8 mouse cellular contexts compared by ENCODE assay signal in the genomic region with DNA sequence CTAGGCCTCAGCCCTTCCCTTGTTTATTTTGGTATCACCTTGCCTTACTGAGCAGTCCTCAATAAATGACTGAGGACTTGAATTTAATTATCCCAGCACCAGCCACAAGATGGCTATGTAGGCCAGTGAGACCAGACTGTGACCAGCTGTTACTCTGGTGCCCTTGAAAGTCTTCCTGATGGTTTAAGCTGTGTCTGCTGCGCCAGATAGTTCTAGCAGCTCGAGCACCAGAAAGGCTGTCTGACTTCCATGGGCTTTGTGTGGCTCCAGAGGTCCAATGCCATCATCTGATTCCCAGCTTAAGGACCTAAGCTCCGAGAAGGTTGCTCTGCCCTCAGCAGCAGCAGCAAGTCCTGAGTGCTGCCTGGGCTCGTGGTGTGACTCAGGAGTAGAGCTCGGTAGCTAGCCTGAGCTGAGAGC. TPM values are rescaled to one million over a fixed set of nuclear protein-coding genes. Genes with fewer than 3 reads are reported as not detected.
A peak's percentile ranks its signal among the peaks of the same experiment; 100 is the strongest.
DNase-seq lines count a peak whose midpoint lies in the region; ATAC-seq lines count a peak whose summit lies in the region.

No protein-coding gene starts in this region.

- peak overlapping the region; percentile 30; the same call in 1 of the 2 replicates for H3K27ac ChIP-seq in intestine, embryonic 14.5 days (ENCODE audit: low read depth)
- no peak overlapping the region for H3K27ac ChIP-seq in midbrain, embryonic 11.5 days (ENCODE audit: low read depth, low read length)

- no peak overlapping the region for H3K4me2 ChIP-seq in intestine, embryonic 14.5 days (ENCODE audit: low read length)
- H3K4me2 ChIP-seq in midbrain, embryonic 11.5 days = no peak overlapping the region

- peak; percentile 60 for DNase-seq in right cerebral cortex, adult 18-20 months
- no peak for DNase-seq in right cerebral cortex, postnatal 4 days
- peak; percentile 24 for DNase-seq in c-Kit-positive CD71-negative TER-119-negative erythroid progenitor cells, embryonic 14.5 days (ENCODE audit: low read depth)
- DNase-seq in forelimb bud, embryonic 11.5 days (ENCODE audit: low read depth, low spot score) = peak; percentile 51
- peak; percentile 63 for DNase-seq in intestine, embryonic 14.5 days (ENCODE audit: low spot score)
- peak; percentile 41 to 59 for DNase-seq in left cerebral cortex, postnatal 10 days (ENCODE audit: extremely low spot score in 1 of 2, low spot score in 2 of 2)
- peak; percentile 88 for DNase-seq in midbrain, embryonic 11.5 days (ENCODE audit: low spot score, missing footprints)
- DNase-seq in telencephalon, adult 2 months (ENCODE audit: low read depth, low spot score) = peak; percentile 51

- 0 out of 2 replicates have a peak, but pooled peaks have one; percentile 66 for ATAC-seq in intestine, embryonic 14.5 days (replicated peaks; ENCODE audit: low FRiP score, low TSS enrichment, low read depth)
- peak; percentile 38; the same call in 1 of the 2 replicates for ATAC-seq in midbrain, embryonic 11.5 days (ENCODE audit: low FRiP score)

- WGBS in intestine, embryonic 14.5 days = 55% methylated on average over 5 of the region's 5 CpGs
- WGBS in midbrain, embryonic 11.5 days = 69% methylated on average over 5 of the region's 5 CpGs

- H3K9ac ChIP-seq in intestine, embryonic 14.5 days (ENCODE audit: low read length) = no peak overlapping the region
- no peak overlapping the region for H3K9ac ChIP-seq in midbrain, embryonic 11.5 days (ENCODE audit: low read length)

- H3K4me3 ChIP-seq in intestine, embryonic 14.5 days (ENCODE audit: low read depth, low read length) = no peak overlapping the region
- H3K4me3 ChIP-seq in midbrain, embryonic 11.5 days (ENCODE audit: low read depth, low read length) = no peak overlapping the region

- H3K27me3 ChIP-seq in intestine, embryonic 14.5 days (replicated peaks; ENCODE audit: control insufficient read depth, insufficient read depth, low read length) = no peaks in the 10 kb centered on the region
- H3K27me3 ChIP-seq in midbrain, embryonic 11.5 days (ENCODE audit: control insufficient read depth, insufficient read depth, low read length) = no peaks in the 10 kb centered on the region

- H3K9me3 ChIP-seq in intestine, embryonic 14.5 days (ENCODE audit: control insufficient read depth, low read length) = no peaks in the 10 kb centered on the region
- H3K9me3 ChIP-seq in midbrain, embryonic 11.5 days (ENCODE audit: control insufficient read depth, low read length) = no peaks in the 10 kb centered on the region

- intact Hi-C loops in left cerebral cortex, postnatal 10 days (cut with DNase I) = loop anchor here (5.0 to 10.0 kb wide), 2 partner anchors 50 to 103 kb away; a partner anchor contains a TSS

- no peaks in the 10 kb centered on the region for H3K4me1 ChIP-seq in intestine, embryonic 14.5 days (replicated peaks; ENCODE audit: control insufficient read depth, insufficient read depth, low read length)
- no peaks in the 10 kb centered on the region for H3K4me1 ChIP-seq in midbrain, embryonic 11.5 days (ENCODE audit: control insufficient read depth, insufficient read depth, low read length)

- H3K36me3 ChIP-seq in intestine, embryonic 14.5 days (ENCODE audit: control insufficient read depth, insufficient read depth, low read length) = 0 out of 2 replicates have a peak, but pooled peaks cover 4% of the 10 kb centered on the region
- H3K36me3 ChIP-seq in midbrain, embryonic 11.5 days (ENCODE audit: control insufficient read depth, insufficient read depth, low read length) = no peaks in the 10 kb centered on the region

RNA-seq across cellular contexts. Expression of a gene that starts 20.2 kb away (rescaled TPM):
- 42.0 and 47.1 TPM in 2 replicates for polyA plus RNA-seq in intestine, embryonic 14.5 days (2014; fragmentation: Nextera tagmentation; extraction: Ambion mirVana)
- 10 to 100 TPM; 14.7 to 18.2 TPM for total RNA-seq in left cerebral cortex, postnatal 10 days (2021)
- polyA plus RNA-seq in midbrain, embryonic 11.5 days (2014; fragmentation: Nextera tagmentation; extraction: Ambion mirVana) = 56.2 and 58.2 TPM in 2 replicates

RNA-seq across cellular contexts. Expression of a gene that starts 37.1 kb away (rescaled TPM):
- 6.8 and 8.4 TPM in 2 replicates for polyA plus RNA-seq in intestine, embryonic 14.5 days (2014; fragmentation: Nextera tagmentation; extraction: Ambion mirVana)
- not detected for total RNA-seq in left cerebral cortex, postnatal 10 days (2021)
- not detected in 2 replicates for polyA plus RNA-seq in midbrain, embryonic 11.5 days (2014; fragmentation: Nextera tagmentation; extraction: Ambion mirVana)

RNA-seq across cellular contexts. Expression of a gene that starts 52.2 kb away (rescaled TPM):
- polyA plus RNA-seq in intestine, embryonic 14.5 days (2014; fragmentation: Nextera tagmentation; extraction: Ambion mirVana) = 4.7 and 5.9 TPM in 2 replicates
- total RNA-seq in left cerebral cortex, postnatal 10 days (2021) = 10 to 100 TPM; 17.3 to 18.1 TPM
- polyA plus RNA-seq in midbrain, embryonic 11.5 days (2014; fragmentation: Nextera tagmentation; extraction: Ambion mirVana) = 2.8 and 3.9 TPM in 2 replicates

RNA-seq across cellular contexts. Expression of a gene that starts 54.0 kb away (rescaled TPM):
- 11.6 and 12.5 TPM in 2 replicates for polyA plus RNA-seq in intestine, embryonic 14.5 days (2014; fragmentation: Nextera tagmentation; extraction: Ambion mirVana)
- 10 to 100 TPM; 11.6 to 13.7 TPM for total RNA-seq in left cerebral cortex, postnatal 10 days (2021)
- 11.6 and 13.1 TPM in 2 replicates for polyA plus RNA-seq in midbrain, embryonic 11.5 days (2014; fragmentation: Nextera tagmentation; extraction: Ambion mirVana)

RNA-seq across cellular contexts. Expression of a gene that starts 54.2 kb away (rescaled TPM):
- 103 and 116 TPM in 2 replicates for polyA plus RNA-seq in intestine, embryonic 14.5 days (2014; fragmentation: Nextera tagmentation; extraction: Ambion mirVana)
- 10 to 100 TPM; 42.4 TPM for total RNA-seq in left cerebral cortex, postnatal 10 days (2021)
- polyA plus RNA-seq in midbrain, embryonic 11.5 days (2014; fragmentation: Nextera tagmentation; extraction: Ambion mirVana) = 124 and 126 TPM in 2 replicates
